Mouse (Mus musculus) forebrain, embryonic 13.5 days (tissue): ENCODE data around the gene Cyb561a3. TPM values are rescaled to one million over a fixed set of nuclear protein-coding genes. Genes with fewer than 3 reads are reported as not detected.

Experiments used
- ATAC-seq: fragments of 200-750 bp; cut with Nextera tagmentation; 2 replicates; pipeline ENCODE4 v1.8.0; 2017
- H3K27ac ChIP-seq: fragments of 300-500 bp; sonication (generic); 2 replicates; pipeline ENCODE4 v1.5.1; 2015; ENCODE audit warnings: inconsistent platforms, mild to moderate bottlenecking, moderate library complexity
- H3K27me3 ChIP-seq: fragments of 300-500 bp; sonication (generic); 2 replicates; pipeline ENCODE4 v1.6.1; 2015; ENCODE audit warnings: mild to moderate bottlenecking, inconsistent platforms
- H3K36me3 ChIP-seq: fragments of 300-500 bp; sonication (generic); 2 replicates; pipeline ENCODE4 v1.6.1; 2015; ENCODE audit warnings: mild to moderate bottlenecking, inconsistent platforms; ENCODE audit not compliant: poor library complexity, severe bottlenecking
- H3K4me1 ChIP-seq: fragments of 300-500 bp; sonication (generic); 2 replicates; pipeline ENCODE4 v1.6.1; 2015; ENCODE audit warnings: inconsistent platforms
- H3K4me2 ChIP-seq: fragments of 300-500 bp; sonication (generic); 2 replicates; pipeline ENCODE4 v1.6.1; 2015; ENCODE audit warnings: inconsistent platforms, mild to moderate bottlenecking, moderate library complexity
- H3K4me3 ChIP-seq: fragments of 300-500 bp; sonication (generic); 2 replicates; pipeline ENCODE4 v1.5.1; 2015; ENCODE audit warnings: mild to moderate bottlenecking, inconsistent platforms
- H3K9ac ChIP-seq: fragments of 300-500 bp; sonication (generic); 2 replicates; pipeline ENCODE4 v1.6.1; 2015; ENCODE audit warnings: mild to moderate bottlenecking, inconsistent platforms
- H3K9me3 ChIP-seq: fragments of 300-500 bp; sonication (generic); replicated peaks from 2 replicates; pipeline ENCODE4 v1.6.1; 2016; ENCODE audit warnings: inconsistent platforms
- WGBS: fragments of 180-500 bp; shearing (Covaris S2); methylation state at CpG from one replicate; pipeline ENCODE4 v1.1.7; 2015; 5-methylcytosine and 5-hydroxymethylcytosine counted together
- polyA plus RNA-seq: library from polyadenylated mRNA; unstranded; fragments of >200 nt; fragmentation: Nextera tagmentation; extraction: Ambion mirVana; gene quantifications from 2 replicates; pipeline ENCODE4 v1.2.1, GENCODE M21; 2015

The Cyb561a3 gene
- polyA plus RNA-seq, 1 experiment from 2014 or later, result 14.3 TPM

DNA sequence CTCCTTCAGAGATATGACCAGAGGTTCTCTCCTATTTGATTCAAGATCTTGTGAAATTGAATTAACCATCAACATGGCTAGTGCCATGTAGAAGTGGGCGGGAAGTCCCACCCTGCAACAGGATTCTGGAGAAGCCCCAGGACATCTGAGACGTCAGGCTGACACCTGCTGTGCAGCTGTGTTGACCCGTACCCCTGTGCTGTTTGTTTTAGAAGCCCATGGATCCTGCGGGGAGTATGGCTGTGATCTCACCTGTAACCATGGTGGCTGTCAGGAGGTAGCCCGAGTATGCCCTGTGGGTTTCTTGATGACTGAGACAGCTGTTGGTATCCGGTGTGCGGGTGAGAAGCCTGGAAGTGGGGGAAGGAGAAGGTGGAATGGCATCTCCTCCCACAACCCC, 60.9 kb downstream of the Cyb561a3 start:
- Histone ChIP-seq H3K36me3 (no peaks in the 10 kb centered on the region), H3K9ac (no peak overlapping the region), H3K9me3 (no peaks in the 10 kb centered on the region), H3K4me1 (peaks cover 16% of the 10 kb centered on the region), H3K27ac (no peak overlapping the region), H3K27me3 (peaks cover 12% of the 10 kb centered on the region), H3K4me3 (no peak overlapping the region), H3K4me2 (no peak overlapping the region)
- no peak for ATAC-seq
- 77% methylated on average over 7 of the region's 7 CpGs for WGBS

DNA sequence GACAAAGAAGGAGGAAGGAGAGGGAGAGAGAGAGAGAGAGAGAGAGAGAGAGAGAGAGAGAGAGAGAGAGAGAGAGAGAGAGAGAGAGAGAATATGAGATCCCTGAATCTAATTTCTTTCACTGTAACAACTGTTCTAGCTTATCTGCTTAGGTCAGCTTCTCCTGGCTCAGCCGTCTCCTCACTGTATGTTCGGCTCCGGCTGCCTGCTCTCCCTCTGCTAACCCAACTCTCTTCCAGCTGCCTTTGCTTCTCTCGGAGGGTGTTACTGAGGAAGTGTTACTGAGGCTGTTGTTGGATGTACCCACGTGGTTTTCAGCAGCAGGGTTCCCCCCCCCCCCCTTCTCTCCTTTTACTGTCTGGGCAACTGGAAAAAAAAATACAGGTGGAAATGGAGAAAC, 63.1 kb downstream of the Cyb561a3 start:
- Histone ChIP-seq H3K36me3 (no peaks in the 10 kb centered on the region), H3K27ac (no peak overlapping the region), H3K9ac (no peak overlapping the region), H3K9me3 (no peaks in the 10 kb centered on the region), H3K4me1 (peaks cover 4% of the 10 kb centered on the region), H3K27me3 (peaks cover 7% of the 10 kb centered on the region; the same call in 1 of the 2 replicates), H3K4me3 (no peak overlapping the region), H3K4me2 (no peak overlapping the region)
- ATAC-seq, result no peak
- 19% methylated on average over 5 of the region's 5 CpGs for WGBS

DNA sequence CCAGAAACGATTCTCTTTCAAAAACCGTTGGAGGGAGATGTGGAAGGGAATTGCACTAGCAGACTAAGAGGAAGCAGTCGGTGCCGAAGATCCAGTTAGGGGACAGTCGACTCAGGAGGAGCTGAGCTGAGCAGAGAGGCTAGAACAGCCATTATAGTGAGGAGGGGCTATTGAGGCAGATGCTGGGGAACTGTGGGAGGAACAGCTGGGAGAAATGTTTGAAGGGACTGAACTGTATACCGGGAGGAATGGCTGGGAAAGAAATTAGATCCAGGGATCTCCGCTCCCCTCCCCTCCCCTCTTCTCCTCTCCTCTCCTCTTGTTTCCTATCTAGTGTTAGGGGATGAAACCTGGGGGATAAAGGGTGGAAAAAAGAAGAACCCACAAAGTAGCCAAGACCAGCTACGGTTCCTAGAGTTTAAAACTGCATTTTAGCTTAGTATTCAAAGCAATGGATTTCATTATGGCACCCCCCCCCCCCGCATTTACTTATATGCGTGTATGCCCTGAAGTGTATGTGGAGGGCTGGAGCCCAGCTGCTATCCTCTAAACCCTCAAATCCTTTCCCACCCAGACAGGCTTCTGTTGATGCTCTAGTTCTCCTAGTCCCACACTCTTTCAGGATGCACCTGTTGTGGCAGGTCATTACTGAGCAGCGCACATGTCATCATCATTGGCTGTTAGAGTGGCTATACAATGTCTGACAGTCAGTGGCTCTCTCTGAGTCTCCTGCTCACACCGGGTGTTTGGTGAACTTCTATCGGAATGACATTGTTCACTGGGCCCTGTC, 63.8 kb downstream of the Cyb561a3 start:
- Histone ChIP-seq H3K4me3 (no peak overlapping the region), H3K27me3 (peaks cover 3% of the 10 kb centered on the region; the same call in 1 of the 2 replicates), H3K27ac (no peak overlapping the region), H3K9me3 (no peaks in the 10 kb centered on the region), H3K9ac (no peak overlapping the region), H3K4me2 (no peak overlapping the region), H3K36me3 (no peaks in the 10 kb centered on the region), H3K4me1 (no peaks in the 10 kb centered on the region)
- ATAC-seq, result no peak
- 55% methylated on average over 13 of the region's 13 CpGs for WGBS

Other genes starting within 250 kb of the Cyb561a3 start
- gene Syt7, start 188.1 kb upstream of the Cyb561a3 start, polyA plus RNA-seq, result 4.4 and 5.0 TPM in 2 replicates
- gene Lrrc10b, start 119.7 kb upstream of the Cyb561a3 start, polyA plus RNA-seq, result 0.25 and 0.40 TPM in 2 replicates
- 1.5 and 1.9 TPM in 2 replicates for gene Ppp1r32, start 94.2 kb upstream of the Cyb561a3 start, polyA plus RNA-seq
- gene Cpsf7, start 51.9 kb upstream of the Cyb561a3 start, polyA plus RNA-seq, result 50.6 and 54.3 TPM in 2 replicates
- 60.6 and 61.2 TPM in 2 replicates for gene Sdhaf2, start 51.0 kb upstream of the Cyb561a3 start, polyA plus RNA-seq
- gene Tmem216, start 20.9 kb upstream of the Cyb561a3 start, polyA plus RNA-seq, result 50.8 and 61.6 TPM in 2 replicates
- gene Tmem138, start 190 bp downstream of the Cyb561a3 start, polyA plus RNA-seq, result 44.7 and 50.4 TPM in 2 replicates
- gene Ddb1, start 28.2 kb downstream of the Cyb561a3 start, polyA plus RNA-seq, result 278 and 318 TPM in 2 replicates
- gene Tkfc, start 28.5 kb downstream of the Cyb561a3 start, polyA plus RNA-seq, result 19.8 and 24.2 TPM in 2 replicates
- 0.27 and 0.91 TPM in 2 replicates for gene Vwce, start 57.0 kb downstream of the Cyb561a3 start, polyA plus RNA-seq
- gene Pga5, start 100.9 kb downstream of the Cyb561a3 start, polyA plus RNA-seq, result not detected in 2 replicates
- gene Vps37c, start 111.6 kb downstream of the Cyb561a3 start, polyA plus RNA-seq, result 32.1 and 33.3 TPM in 2 replicates
- 0.26 TPM in 1 of 2 replicates, not detected in the other for gene Cd5, start 161.8 kb downstream of the Cyb561a3 start, polyA plus RNA-seq